ENCODE assay signal across 12 mouse cellular contexts in genomic region chr2:19049877-19050731, GRCm38 (mm10). TPM values are rescaled to one million over a fixed set of nuclear protein-coding genes. Genes with fewer than 3 reads are reported as not detected.
DNase-seq lines count a peak whose midpoint lies in the region; ATAC-seq and TF ChIP-seq lines count a peak whose summit lies in the region.
"Had no signal": no experiment of that assay in that cellular context is flagged by ENCODE, and none has a peak within 500 bp of the region (broad histone marks: within the 10 kb centered on the region; RNA-seq: fewer than 3 reads in every experiment).

No protein-coding gene starts in this region.

- no peaks in the 10 kb centered on the region for H3K9me3 ChIP-seq in intestine, postnatal 0 days (ENCODE audit: control insufficient read depth)
- H3K9me3 ChIP-seq in forebrain, embryonic 10.5 days, result no peaks in the 10 kb centered on the region
- H3K9me3 ChIP-seq: heart, embryonic 10.5 days; liver, embryonic 15.5 days had no signal

- H3K27me3 ChIP-seq in intestine, postnatal 0 days (replicated peaks; ENCODE audit: control insufficient read depth, insufficient read depth, low read length), result no peaks in the 10 kb centered on the region
- no peaks in the 10 kb centered on the region for H3K27me3 ChIP-seq in splenic B cell, adult 2 months (ENCODE audit: control insufficient read depth, insufficient read depth, low read length, poor library complexity, severe bottlenecking)
- H3K27me3 ChIP-seq in forebrain, embryonic 10.5 days (ENCODE audit: poor library complexity, severe bottlenecking), result no peaks in the 10 kb centered on the region
- H3K27me3 ChIP-seq: forebrain, embryonic 13.5 days had no signal

- no peak for TF ChIP-seq POLR2A in lung, adult 2 months (IDR thresholded peaks at IDR 0.05; ENCODE audit: borderline replicate concordance, extremely low read depth, low read depth, low read length)
- no peak for TF ChIP-seq POLR2A in bone marrow, adult 2 months (IDR thresholded peaks at IDR 0.05; ENCODE audit: borderline replicate concordance, control insufficient read depth, low read depth, low read length)

- H3K4me2 ChIP-seq in intestine, postnatal 0 days (replicated peaks; ENCODE audit: low read depth), result peak overlapping the region; percentile 32; the same call in 1 of the 2 replicates
- H3K4me2 ChIP-seq: forebrain, embryonic 13.5 days; liver, embryonic 15.5 days had no signal

- no peaks in the 10 kb centered on the region; the same call in 1 of the 2 replicates for H3K4me1 ChIP-seq in lung, adult 2 months (ENCODE audit: control insufficient read depth, insufficient read depth, low read length)
- H3K4me1 ChIP-seq in bone marrow, adult 2 months (ENCODE audit: control insufficient read depth, insufficient read depth, low read length), result peaks cover 2% of the 10 kb centered on the region; the same call in 1 of the 2 replicates
- H3K4me1 ChIP-seq in intestine, postnatal 0 days (replicated peaks; ENCODE audit: control insufficient read depth, insufficient read depth, low read length), result no peaks in the 10 kb centered on the region
- no peaks in the 10 kb centered on the region for H3K4me1 ChIP-seq in forebrain, embryonic 10.5 days
- H3K4me1 ChIP-seq: forebrain, embryonic 13.5 days; heart, embryonic 10.5 days; liver, embryonic 15.5 days had no signal

- H3K36me3 ChIP-seq in intestine, postnatal 0 days (ENCODE audit: control insufficient read depth, insufficient read depth), result no peaks in the 10 kb centered on the region
- no peaks in the 10 kb centered on the region for H3K36me3 ChIP-seq in splenic B cell, adult 2 months (ENCODE audit: control insufficient read depth, insufficient read depth, low read length, poor library complexity, severe bottlenecking)
- no peaks in the 10 kb centered on the region for H3K36me3 ChIP-seq in forebrain, embryonic 10.5 days (replicated peaks)
- H3K36me3 ChIP-seq: heart, embryonic 10.5 days; liver, embryonic 15.5 days had no signal

- H3K27ac ChIP-seq in bone marrow, adult 2 months (ENCODE audit: control insufficient read depth, insufficient read depth, low read depth, low read length, poor library complexity), result peak overlapping the region; percentile 69; the same call in 1 of the 2 replicates
- peak overlapping the region; percentile 50; the same call in 1 of the 2 replicates for H3K27ac ChIP-seq in intestine, postnatal 0 days (ENCODE audit: low read depth, low read length)
- H3K27ac ChIP-seq in forebrain, embryonic 10.5 days, result no peak overlapping the region
- H3K27ac ChIP-seq: forebrain, embryonic 13.5 days; heart, embryonic 10.5 days; liver, embryonic 15.5 days had no signal

- no peak for DNase-seq in lung, adult 2 months
- no peak for DNase-seq in lung, adult 18-20 months
- peak; percentile 37 for DNase-seq in splenic B cell, adult 2 months (ENCODE audit: low read depth, low spot score)
- no peak for DNase-seq in left cerebral cortex, postnatal 14 days (ENCODE audit: low spot score in 2 of 2)
- DNase-seq in forebrain, embryonic 10.5 days (ENCODE audit: extremely low spot score, low spot score), result no peak
- DNase-seq: cerebellum, postnatal 10 days; kidney, postnatal 36 days had no signal

- no peak for ATAC-seq in intestine, postnatal 0 days
- ATAC-seq: forebrain, embryonic 13.5 days had no signal

- 55% methylated on average over 18 of the region's 18 CpGs for WGBS in lung, adult 2 months
- WGBS in bone marrow, adult 2 months, result 31% methylated on average over 18 of the region's 18 CpGs
- WGBS in intestine, postnatal 0 days, result 62% methylated on average over 18 of the region's 18 CpGs
- WGBS in forebrain, embryonic 10.5 days, result 86% methylated on average over 18 of the region's 18 CpGs

- TF ChIP-seq CTCF in lung, adult 2 months (IDR thresholded peaks at IDR 0.05; ENCODE audit: insufficient read depth, low read length), result no peak
- TF ChIP-seq CTCF in bone marrow, adult 2 months (IDR thresholded peaks at IDR 0.05; ENCODE audit: control insufficient read depth, insufficient read depth, low read length), result no peak
- no peak for TF ChIP-seq CTCF in intestine, postnatal 0 days (IDR thresholded peaks at IDR 0.05; ENCODE audit: low read depth)

- intact Hi-C loops in left cerebral cortex, postnatal 14 days (cut with DNase I), result no loop called here

- peak overlapping the region; percentile 13 for H3K4me3 ChIP-seq in lung, adult 2 months (replicated peaks; ENCODE audit: extremely low read depth, low read depth, low read length)
- H3K4me3 ChIP-seq in bone marrow, adult 2 months (replicated peaks; ENCODE audit: control insufficient read depth, low read depth, low read length), result peak overlapping the region; percentile 40
- no peak overlapping the region for H3K4me3 ChIP-seq in intestine, postnatal 0 days (ENCODE audit: low read depth, low read length)
- no peak overlapping the region for H3K4me3 ChIP-seq in forebrain, embryonic 10.5 days
- H3K4me3 ChIP-seq: forebrain, embryonic 13.5 days; heart, embryonic 10.5 days; liver, embryonic 15.5 days had no signal

- no peak overlapping the region for H3K9ac ChIP-seq in intestine, postnatal 0 days (ENCODE audit: low read depth, low read length)
- H3K9ac ChIP-seq: forebrain, embryonic 13.5 days; liver, embryonic 15.5 days had no signal

RNA-seq across cellular contexts. Expression of gene 4930426L09Rik, which starts 52.0 kb away (rescaled TPM):
- 0.38 and 0.47 TPM in 2 replicates for polyA plus RNA-seq in lung, adult 2 months (2012; rRNA removed)
- polyA plus RNA-seq in bone marrow, adult 2 months (2011; ENCODE audit: insufficient read depth, insufficient read length, low replicate concordance, missing spikeins), result 2.4 TPM in 1 of 2 replicates, not detected in the other
- 0.27 and 0.47 TPM in 2 replicates for polyA plus RNA-seq in intestine, postnatal 0 days (2015; fragmentation: Nextera tagmentation; extraction: Ambion mirVana)
- total RNA-seq in left cerebral cortex, postnatal 14 days (2021), result 1 to 10 TPM in 1 of 2 experiments, under 1 TPM in 1; 0.76 to 1.2 TPM
- polyA plus RNA-seq in forebrain, embryonic 10.5 days (2016; fragmentation: Nextera tagmentation; extraction: Ambion mirVana), result 0.14 and 0.31 TPM in 2 replicates

RNA-seq across cellular contexts. Expression of gene Pip4k2a, which starts 52.2 kb away (rescaled TPM):
- polyA plus RNA-seq in lung, adult 2 months (2012; rRNA removed), result 6.9 and 9.5 TPM in 2 replicates
- polyA plus RNA-seq in bone marrow, adult 2 months (2011; ENCODE audit: insufficient read depth, insufficient read length, low replicate concordance, missing spikeins), result 37.2 and 46.7 TPM in 2 replicates
- polyA plus RNA-seq in intestine, postnatal 0 days (2015; fragmentation: Nextera tagmentation; extraction: Ambion mirVana), result 12.0 and 12.8 TPM in 2 replicates
- 10 to 100 TPM; 40.9 to 41.0 TPM for total RNA-seq in left cerebral cortex, postnatal 14 days (2021)
- 6.6 and 7.5 TPM in 2 replicates for polyA plus RNA-seq in forebrain, embryonic 10.5 days (2016; fragmentation: Nextera tagmentation; extraction: Ambion mirVana)

Comparison
In these comparisons a context has a peak if more than half of its experiments do, and no peak if none do; other contexts are left out.
1. H3K4me3 ChIP-seq: peak in lung, adult 2 months (single experiment) and bone marrow, adult 2 months (single experiment); none in intestine, postnatal 0 days (single experiment) and forebrain, embryonic 10.5 days (single experiment).